Mouse (Mus musculus) lung, postnatal 4 days (tissue): ENCODE data around the gene Nmnat2.

Experiments used
- DNase-seq, 2 experiments: peaks; one replicate each; pipeline ENCODE4 v3.0.0; 2021

Nmnat2 gene

GRCm38 (mm10) chr1:153021034-153021638 lies 66.3 kb downstream of the Nmnat2 start:
- no peak for DNase-seq

- no peak for DNase-seq
Measured at GRCm38 (mm10) chr1:153023018-153023417, 68.2 kb downstream of the Nmnat2 start.

- no peak for DNase-seq
Measured at GRCm38 (mm10) chr1:153023875-153024274, 69.1 kb downstream of the Nmnat2 start.

- DNase-seq: no peak
Measured at GRCm38 (mm10) chr1:153024453-153024852, 69.7 kb downstream of the Nmnat2 start.

- DNase-seq: no peak
Measured at GRCm38 (mm10) chr1:153031345-153031744, 76.6 kb downstream of the Nmnat2 start.

- DNase-seq: no peak
Measured at GRCm38 (mm10) chr1:153031954-153032353, 77.2 kb downstream of the Nmnat2 start.

- no peak for DNase-seq
Measured at GRCm38 (mm10) chr1:153033145-153033908, 78.5 kb downstream of the Nmnat2 start.

GRCm38 (mm10) chr1:153034064-153034463 lies 79.3 kb downstream of the Nmnat2 start:
- no peak for DNase-seq

- DNase-seq: peak; percentile 67 to 74
Measured at GRCm38 (mm10) chr1:153035328-153035944, 80.6 kb downstream of the Nmnat2 start.

GRCm38 (mm10) chr1:153037353-153038345 lies 82.9 kb downstream of the Nmnat2 start:
- no peak for DNase-seq

- DNase-seq: peak in 1 of 2 experiments; percentile 25
Measured at GRCm38 (mm10) chr1:153040091-153040490, 85.3 kb downstream of the Nmnat2 start.

GRCm38 (mm10) chr1:153041046-153041445 lies 86.3 kb downstream of the Nmnat2 start:
- DNase-seq: peak; percentile 32 to 60

GRCm38 (mm10) chr1:153042318-153042717 lies 87.5 kb downstream of the Nmnat2 start:
- no peak for DNase-seq

GRCm38 (mm10) chr1:153043332-153043731 lies 88.5 kb downstream of the Nmnat2 start:
- no peak for DNase-seq

GRCm38 (mm10) chr1:153045368-153045767 lies 90.6 kb downstream of the Nmnat2 start:
- DNase-seq: no peak

- DNase-seq: peak; percentile 72 to 85
Measured at GRCm38 (mm10) chr1:153048147-153048878, 93.5 kb downstream of the Nmnat2 start.

GRCm38 (mm10) chr1:153049451-153049850 lies 94.7 kb downstream of the Nmnat2 start:
- no peak for DNase-seq

GRCm38 (mm10) chr1:153051474-153051873 lies 96.7 kb downstream of the Nmnat2 start:
- no peak for DNase-seq

- DNase-seq: no peak
Measured at GRCm38 (mm10) chr1:153053619-153054018, 98.8 kb downstream of the Nmnat2 start.

- DNase-seq: peak in 1 of 2 experiments; percentile 27
Measured at GRCm38 (mm10) chr1:153054112-153054821, 99.5 kb downstream of the Nmnat2 start.

- no peak for DNase-seq
Measured at GRCm38 (mm10) chr1:153058290-153058689, 103.5 kb downstream of the Nmnat2 start.
